In genomic region chr1:93801741-93802238, GRCm38 (mm10) we compare ENCODE assay signal across 8 mouse cellular contexts. TPM values are rescaled to one million over a fixed set of nuclear protein-coding genes. Genes with fewer than 3 reads are reported as not detected.
A peak's percentile ranks its signal among the peaks of the same experiment; 100 is the strongest.
DNase-seq lines count a peak whose midpoint lies in the region; ATAC-seq and TF ChIP-seq lines count a peak whose summit lies in the region.

TSS of gene Dtymk (minus strand) at chr1:93801934.

- no peak for TF ChIP-seq CTCF in C2C12 (IDR thresholded peaks at IDR 0.05; ENCODE audit: control insufficient read depth, insufficient read depth, insufficient read length)
- TF ChIP-seq CTCF in brain, embryonic 14.5 days (IDR thresholded peaks at IDR 0.05; ENCODE audit: borderline replicate concordance, extremely low read depth, insufficient read depth, insufficient read length), result peak; percentile 49; the same call in 1 of the 2 replicates
- peak; percentile 66 for TF ChIP-seq CTCF in kidney, postnatal 0 days (IDR thresholded peaks at IDR 0.05; ENCODE audit: low read depth)

- 0 out of 2 replicates have a peak, but pooled peaks have one; percentile 28 for TF ChIP-seq POLR2A in brain, embryonic 14.5 days (IDR thresholded peaks at IDR 0.05; ENCODE audit: borderline replicate concordance, extremely low read depth, insufficient read depth, insufficient read length, poor library complexity, severe bottlenecking)

- H3ac ChIP-seq in C2C12 (ENCODE audit: control insufficient read depth, insufficient read length, low read depth), result peak within 1 kb of the TSS; percentile 85

- peaks cover 82% of the 10 kb centered on the region for H3K4me1 ChIP-seq in erythroblast, embryonic 14.5 days (ENCODE audit: control insufficient read depth)
- peaks cover 32% of the 10 kb centered on the region for H3K4me1 ChIP-seq in heart, embryonic 12.5 days (replicated peaks)
- H3K4me1 ChIP-seq in kidney, postnatal 0 days (replicated peaks; ENCODE audit: insufficient read depth, low read length), result peaks cover 9% of the 10 kb centered on the region
- H3K4me1 ChIP-seq in liver, embryonic 11.5 days (replicated peaks; ENCODE audit: control insufficient read depth, insufficient read depth, low read length), result peaks cover 37% of the 10 kb centered on the region
- H3K4me1 ChIP-seq in stomach, embryonic 14.5 days (ENCODE audit: control insufficient read depth, insufficient read depth, low read length), result peaks cover 27% of the 10 kb centered on the region; the same call in 1 of the 2 replicates

- peaks cover 78% of the 10 kb centered on the region for H3K79me2 ChIP-seq in C2C12 (ENCODE audit: control insufficient read depth, insufficient read depth)

- H3K27ac ChIP-seq in heart, embryonic 12.5 days (ENCODE audit: poor library complexity, severe bottlenecking), result peak within 1 kb of the TSS; percentile 84
- H3K27ac ChIP-seq in kidney, postnatal 0 days, result peak within 1 kb of the TSS; percentile 87
- H3K27ac ChIP-seq in liver, embryonic 11.5 days (ENCODE audit: low read depth, low read length), result peak within 1 kb of the TSS; percentile 95
- H3K27ac ChIP-seq in stomach, embryonic 14.5 days (ENCODE audit: low read length), result peak within 1 kb of the TSS; percentile 84

- ATAC-seq in heart, embryonic 12.5 days (ENCODE audit: insufficient number of reproducible peaks, low FRiP score), result peak; percentile 74
- ATAC-seq in kidney, postnatal 0 days (replicated peaks; ENCODE audit: low FRiP score, low read depth), result peak; percentile 53
- ATAC-seq in liver, embryonic 11.5 days (replicated peaks; ENCODE audit: low FRiP score), result peak; percentile 70
- ATAC-seq in stomach, embryonic 14.5 days (ENCODE audit: insufficient number of reproducible peaks, insufficient read depth, low FRiP score, low read depth), result peak; percentile 71

- peaks cover 42% of the 10 kb centered on the region for H3K79me3 ChIP-seq in C2C12 (ENCODE audit: low read depth)

- under 1% methylated on average over 42 of the region's 42 CpGs for WGBS in heart, embryonic 12.5 days
- WGBS in kidney, postnatal 0 days, result under 1% methylated on average over 42 of the region's 42 CpGs
- under 1% methylated on average over 42 of the region's 42 CpGs for WGBS in liver, embryonic 11.5 days
- WGBS in stomach, embryonic 14.5 days, result under 1% methylated on average over 42 of the region's 42 CpGs

- peaks cover 45% of the 10 kb centered on the region for H3K36me3 ChIP-seq in C2C12 (ENCODE audit: control insufficient read depth, insufficient read depth)
- H3K36me3 ChIP-seq in erythroblast, embryonic 14.5 days (ENCODE audit: control insufficient read depth), result peaks cover 56% of the 10 kb centered on the region
- H3K36me3 ChIP-seq in heart, embryonic 12.5 days, result peaks cover 41% of the 10 kb centered on the region
- H3K36me3 ChIP-seq in kidney, postnatal 0 days (ENCODE audit: insufficient read depth, low read length), result peaks cover 10% of the 10 kb centered on the region; the same call in 1 of the 2 replicates
- peaks cover 29% of the 10 kb centered on the region for H3K36me3 ChIP-seq in liver, embryonic 11.5 days (ENCODE audit: control insufficient read depth, insufficient read depth, low read length)
- H3K36me3 ChIP-seq in stomach, embryonic 14.5 days (ENCODE audit: control insufficient read depth, insufficient read depth, low read length), result peaks cover 21% of the 10 kb centered on the region

- H3K27me3 ChIP-seq in C2C12 (ENCODE audit: control insufficient read depth, insufficient read depth, insufficient read length), result no peaks in the 10 kb centered on the region
- no peaks in the 10 kb centered on the region for H3K27me3 ChIP-seq in erythroblast, embryonic 14.5 days (ENCODE audit: control insufficient read depth)
- H3K27me3 ChIP-seq in heart, embryonic 12.5 days (replicated peaks), result no peaks in the 10 kb centered on the region
- no peaks in the 10 kb centered on the region for H3K27me3 ChIP-seq in kidney, postnatal 0 days (ENCODE audit: insufficient read depth, low read length)
- H3K27me3 ChIP-seq in liver, embryonic 11.5 days (replicated peaks; ENCODE audit: control insufficient read depth, insufficient read depth, low read length), result no peaks in the 10 kb centered on the region
- no peaks in the 10 kb centered on the region for H3K27me3 ChIP-seq in stomach, embryonic 14.5 days (ENCODE audit: control insufficient read depth, insufficient read depth, low read length)

- peak; percentile 99 for DNase-seq in brain, embryonic 14.5 days (ENCODE audit: low read depth)
- peak; percentile 99 for DNase-seq in kidney, postnatal 0 days (ENCODE audit: low spot score)
- peak; percentile 86 for DNase-seq in liver, embryonic 11.5 days (ENCODE audit: low spot score)
- DNase-seq in naive thymus-derived CD4-positive, alpha-beta T cell, adult 2 months (ENCODE audit: low read depth), result peak; percentile 96

- H3K9me3 ChIP-seq in erythroblast, embryonic 14.5 days (ENCODE audit: control insufficient read depth, low read length), result no peaks in the 10 kb centered on the region
- H3K9me3 ChIP-seq in heart, embryonic 12.5 days (replicated peaks), result no peaks in the 10 kb centered on the region
- no peaks in the 10 kb centered on the region for H3K9me3 ChIP-seq in kidney, postnatal 0 days (replicated peaks; ENCODE audit: low read length)
- no peaks in the 10 kb centered on the region for H3K9me3 ChIP-seq in liver, embryonic 11.5 days (ENCODE audit: control insufficient read depth, low read length)
- H3K9me3 ChIP-seq in stomach, embryonic 14.5 days (ENCODE audit: control insufficient read depth, low read depth, low read length), result no peaks in the 10 kb centered on the region

- H3K9ac ChIP-seq in heart, embryonic 12.5 days, result peak within 1 kb of the TSS; percentile 85
- H3K9ac ChIP-seq in kidney, postnatal 0 days (ENCODE audit: low read depth, low read length), result peak within 1 kb of the TSS; percentile 70
- peak within 1 kb of the TSS; percentile 94 for H3K9ac ChIP-seq in liver, embryonic 11.5 days (ENCODE audit: low read depth, low read length)
- H3K9ac ChIP-seq in stomach, embryonic 14.5 days (replicated peaks; ENCODE audit: low read depth, low read length), result peak within 1 kb of the TSS; percentile 69

- peak within 1 kb of the TSS; percentile 79 for H3K4me2 ChIP-seq in heart, embryonic 12.5 days
- H3K4me2 ChIP-seq in kidney, postnatal 0 days (ENCODE audit: low read length), result peak within 1 kb of the TSS; percentile 72
- peak within 1 kb of the TSS; percentile 77 for H3K4me2 ChIP-seq in liver, embryonic 11.5 days
- H3K4me2 ChIP-seq in stomach, embryonic 14.5 days (replicated peaks; ENCODE audit: low read depth, low read length), result peak within 1 kb of the TSS; percentile 80

- peak within 1 kb of the TSS; percentile 63 for H3K4me3 ChIP-seq in C2C12 (ENCODE audit: insufficient read depth, poor library complexity, severe bottlenecking)
- H3K4me3 ChIP-seq in erythroblast, embryonic 14.5 days (replicated peaks), result peak within 1 kb of the TSS; percentile 94
- peak within 1 kb of the TSS; percentile 82 for H3K4me3 ChIP-seq in heart, embryonic 12.5 days
- H3K4me3 ChIP-seq in kidney, postnatal 0 days (replicated peaks; ENCODE audit: low read depth, low read length), result peak within 1 kb of the TSS; percentile 59
- H3K4me3 ChIP-seq in liver, embryonic 11.5 days (ENCODE audit: low read depth, low read length), result peak within 1 kb of the TSS; percentile 88
- peak within 1 kb of the TSS; percentile 74 for H3K4me3 ChIP-seq in stomach, embryonic 14.5 days (ENCODE audit: low read depth, low read length)

TF ChIP-seq in C2C12, 6 proteins besides CTCF, POLR2A, EP300 and RAD21:
- peak; percentile 35 for TF ChIP-seq CEBPB (IDR thresholded peaks at IDR 0.05; ENCODE audit: low read depth)
- peak; percentile 94 for TF ChIP-seq MAX (IDR thresholded peaks at IDR 0.05)
- no peak for TF ChIP-seq FOSL1 (IDR thresholded peaks at IDR 0.05; ENCODE audit: insufficient read depth, low read length, poor library complexity, severe bottlenecking)
- TF ChIP-seq USF1 (IDR thresholded peaks at IDR 0.05; ENCODE audit: low read depth), result peak; percentile 90
- TF ChIP-seq MYOD1 (IDR thresholded peaks at IDR 0.05; ENCODE audit: control insufficient read depth, insufficient read length, low read depth), result no peak

RNA-seq across cellular contexts. Expression of gene Dtymk, which starts in this region (rescaled TPM):
- polyA plus RNA-seq in C2C12 (2012; fragmentation: generic; extraction: Trizol), result 255 TPM
- 145 and 243 TPM in 2 replicates for polyA plus RNA-seq in brain, embryonic 14.5 days (2012; rRNA removed)
- polyA plus RNA-seq in erythroblast, embryonic 14.5 days (2012), result 8.8 and 10.0 TPM in 2 replicates
- polyA plus RNA-seq in heart, embryonic 12.5 days (2016; fragmentation: Nextera tagmentation; extraction: Ambion mirVana), result 183 and 191 TPM in 2 replicates
- polyA plus RNA-seq in kidney, postnatal 0 days (2015; fragmentation: Nextera tagmentation; extraction: Ambion mirVana), result 179 and 191 TPM in 2 replicates
- polyA plus RNA-seq in liver, embryonic 11.5 days (2014; fragmentation: Nextera tagmentation; extraction: Ambion mirVana), result 297 and 324 TPM in 2 replicates
- 271 and 280 TPM in 2 replicates for polyA plus RNA-seq in stomach, embryonic 14.5 days (2014; fragmentation: Nextera tagmentation; extraction: Ambion mirVana)

Comparison
In these comparisons a context has a peak if more than half of its experiments do, and no peak if none do; other contexts are left out.
1. Peak in every context shown above with its lines: DNase-seq, ATAC-seq, H3K4me3 ChIP-seq and H3K27ac ChIP-seq.
2. RNA of gene Dtymk (polyA plus RNA-seq): 297 to 324 TPM in liver, embryonic 11.5 days, 271 to 280 TPM in stomach, embryonic 14.5 days, 255 TPM in C2C12 (single experiment), 183 to 191 TPM in heart, embryonic 12.5 days, 179 to 191 TPM in kidney, postnatal 0 days and 145 to 243 TPM in brain, embryonic 14.5 days; 8.8 to 10.0 TPM in erythroblast, embryonic 14.5 days; every median in the first group is over 10 times any median in the second.